Mouse (Mus musculus): Measurements from ENCODE around the gene Dazl.

Gene Dazl

GRCm38 (mm10) chr17:50293241-50293731 lies at the start of gene Dazl:
Gene Dazl, minus strand, starts transcription at chr17:50293636.
- in situ Hi-C loops (cut with MboI, MseI) = no loop called here

- in situ Hi-C loops (cut with MboI, MseI) = no loop called here
These were observed 48.6 kb upstream of the Dazl start for GRCm38 (mm10) chr17:50341850-50342544.

- in situ Hi-C loops (cut with MboI, MseI) = no loop called here
These were observed 45.5 kb upstream of the Dazl start for GRCm38 (mm10) chr17:50338901-50339300.

- in situ Hi-C loops (cut with MboI, MseI) = no loop called here
These were observed 42.3 kb upstream of the Dazl start for GRCm38 (mm10) chr17:50335776-50336175.

- in situ Hi-C loops (cut with MboI, MseI) = no loop called here
These were observed 41.3 kb upstream of the Dazl start for GRCm38 (mm10) chr17:50334694-50335093.

GRCm38 (mm10) chr17:50332012-50332300 lies 38.5 kb upstream of the Dazl start:
- in situ Hi-C loops (cut with MboI, MseI) = no loop called here

- in situ Hi-C loops (cut with MboI, MseI) = no loop called here
These were observed 38.0 kb upstream of the Dazl start for GRCm38 (mm10) chr17:50331171-50332011.

- in situ Hi-C loops (cut with MboI, MseI) = no loop called here
These were observed 36.8 kb upstream of the Dazl start for GRCm38 (mm10) chr17:50330245-50330644.

- in situ Hi-C loops (cut with MboI, MseI) = no loop called here
These were observed 31.2 kb upstream of the Dazl start for GRCm38 (mm10) chr17:50324658-50325057.

GRCm38 (mm10) chr17:50318810-50319209 lies 25.4 kb upstream of the Dazl start:
- in situ Hi-C loops (cut with MboI, MseI) = no loop called here

- in situ Hi-C loops (cut with MboI, MseI) = no loop called here
These were observed 23.0 kb upstream of the Dazl start for GRCm38 (mm10) chr17:50316216-50317150.

- in situ Hi-C loops (cut with MboI, MseI) = no loop called here
These were observed 16.8 kb upstream of the Dazl start for GRCm38 (mm10) chr17:50310148-50310802.

GRCm38 (mm10) chr17:50309512-50310072 lies 16.2 kb upstream of the Dazl start:
- in situ Hi-C loops (cut with MboI, MseI) = no loop called here

GRCm38 (mm10) chr17:50308880-50309279 lies 15.4 kb upstream of the Dazl start:
- in situ Hi-C loops (cut with MboI, MseI) = no loop called here

GRCm38 (mm10) chr17:50308059-50308647 lies 14.7 kb upstream of the Dazl start:
- in situ Hi-C loops (cut with MboI, MseI) = no loop called here

- in situ Hi-C loops (cut with MboI, MseI) = no loop called here
These were observed 9.4 kb upstream of the Dazl start for GRCm38 (mm10) chr17:50302867-50303266.

GRCm38 (mm10) chr17:50300171-50300841 lies 6.9 kb upstream of the Dazl start:
- in situ Hi-C loops (cut with MboI, MseI) = no loop called here

- in situ Hi-C loops (cut with MboI, MseI) = no loop called here
These were observed 5.4 kb upstream of the Dazl start for GRCm38 (mm10) chr17:50298821-50299220.

- in situ Hi-C loops (cut with MboI, MseI) = no loop called here
These were observed 1.3 kb upstream of the Dazl start for GRCm38 (mm10) chr17:50294726-50295125.

- in situ Hi-C loops (cut with MboI, MseI) = no loop called here
These were observed 720 bp downstream of the Dazl start for GRCm38 (mm10) chr17:50292661-50293171.
